Mouse (Mus musculus) CH12.LX (cell line): Measurements from ENCODE around the gene Car10. TPM values are rescaled to one million over a fixed set of nuclear protein-coding genes. Genes with fewer than 3 reads are reported as not detected.

Experiments
- DNase-seq: peaks from one replicate; pipeline ENCODE4 v3.0.0-alpha.2; 2013; ENCODE audit errors: extremely low read depth
- H3K27ac ChIP-seq: 2 replicates; pipeline ENCODE4 v1.5.1; 2012; ENCODE audit warnings: low read depth, mild to moderate bottlenecking, control low read depth, moderate library complexity; ENCODE audit not compliant: insufficient read depth
- H3K27me3 ChIP-seq: replicated peaks from 2 replicates; pipeline ENCODE3; 2012; ENCODE audit warnings: inconsistent platforms
- H3K36me3 ChIP-seq, 2 experiments: replicated peaks in 1 of 2; 2 replicates each; pipeline versions ENCODE3 to v1.6.1; 2012; ENCODE audit warnings: inconsistent platforms in 1 of 2, low read length in 1 of 2, mild to moderate bottlenecking in 1 of 2, mixed read lengths in 1 of 2, moderate library complexity in 1 of 2; ENCODE audit not compliant: control insufficient read depth in 1 of 2, insufficient read depth in 1 of 2
- H3K4me1 ChIP-seq, 2 experiments: 2 replicates each; pipeline ENCODE4 v1.6.1; 2012; ENCODE audit warnings: inconsistent platforms in 1 of 2, moderate library complexity in 1 of 2; ENCODE audit not compliant: insufficient read depth in 2 of 2, control insufficient read depth in 1 of 2
- H3K4me2 ChIP-seq: 2 replicates; pipeline ENCODE4 v1.6.1; 2012; ENCODE audit warnings: low read depth, mild to moderate bottlenecking, control low read depth; ENCODE audit not compliant: poor library complexity, insufficient read depth, severe bottlenecking
- H3K4me3 ChIP-seq, 3 experiments: fragments of 150-350 bp in 1 of 3; sonication (generic) in 1 of 3; replicated peaks in 1 of 3; 2 replicates each; pipeline versions ENCODE3 to v1.5.1; 2011 to 2012; ENCODE audit warnings: low read depth in 2 of 3, low read length in 2 of 3, mild to moderate bottlenecking in 2 of 3, moderate library complexity in 2 of 3, control low read depth in 1 of 3, improper control_type of control experiment in 1 of 3, inconsistent platforms in 1 of 3, mixed read lengths in 1 of 3; ENCODE audit not compliant: poor library complexity in 1 of 3
- H3K79me2 ChIP-seq: replicated peaks from 2 replicates; pipeline ENCODE4 v1.6.1; 2012; ENCODE audit warnings: mild to moderate bottlenecking, moderate library complexity; ENCODE audit not compliant: control insufficient read depth, poor library complexity, insufficient read depth, severe bottlenecking; ENCODE audit errors: extremely low read depth
- H3K9ac ChIP-seq: 2 replicates; pipeline ENCODE4 v1.6.1; 2012; ENCODE audit warnings: low read depth, mild to moderate bottlenecking, control low read depth, moderate library complexity; ENCODE audit not compliant: insufficient read depth
- H3K9me3 ChIP-seq: replicated peaks from 2 replicates; pipeline ENCODE3; 2012; ENCODE audit warnings: low read length, inconsistent platforms, mixed read lengths
- CTCF ChIP-seq, 2 experiments: IDR thresholded peaks in 1 of 2; conservative IDR thresholded peaks in 1 of 2; 2 replicates each; pipeline ENCODE4 v1.5.1; 2011 to 2012; ENCODE audit warnings: low read depth in 2 of 2, low read length in 2 of 2, improper control_type of control experiment in 1 of 2, inconsistent platforms in 1 of 2, mild to moderate bottlenecking in 1 of 2, moderate library complexity in 1 of 2
- HCFC1 ChIP-seq: IDR thresholded peaks from 2 replicates; pipeline ENCODE4 v1.6.1; 2012; ENCODE audit warnings: low read depth, mild to moderate bottlenecking, inconsistent platforms, low read length, improper control_type of control experiment
- JUN ChIP-seq: IDR thresholded peaks from 2 replicates; pipeline ENCODE4 v1.6.1; 2011; ENCODE audit warnings: low read depth, mild to moderate bottlenecking, low read length, improper control_type of control experiment, moderate library complexity; ENCODE audit not compliant: insufficient read depth
- MAFK ChIP-seq: IDR thresholded peaks from 2 replicates; pipeline ENCODE4 v1.6.1; 2011; ENCODE audit warnings: low read length, improper control_type of control experiment; ENCODE audit not compliant: insufficient replicate concordance
- MEF2A ChIP-seq: IDR thresholded peaks from 2 replicates; pipeline ENCODE4 v1.6.1; 2014; ENCODE audit warnings: low read depth, mild to moderate bottlenecking, inconsistent platforms, low read length, improper control_type of control experiment, borderline replicate concordance
- MXI1 ChIP-seq: IDR thresholded peaks from 2 replicates; pipeline ENCODE4 v1.6.1; 2011; ENCODE audit warnings: mild to moderate bottlenecking, low read depth, low read length, improper control_type of control experiment
- NRF1 ChIP-seq: IDR thresholded peaks from 2 replicates; pipeline ENCODE4 v1.6.1; 2014; ENCODE audit warnings: low read depth, mild to moderate bottlenecking, inconsistent platforms, low read length, improper control_type of control experiment, moderate library complexity
- PAX5 ChIP-seq: IDR thresholded peaks from 2 replicates; pipeline ENCODE4 v1.6.1; 2012; ENCODE audit warnings: low read length, inconsistent platforms, mixed read lengths
- POLR2AphosphoS2 ChIP-seq: IDR thresholded peaks from 2 replicates; pipeline ENCODE4 v1.6.1; 2011; ENCODE audit warnings: low read depth, low read length, improper control_type of control experiment
- RAD21 ChIP-seq: IDR thresholded peaks from 2 replicates; pipeline ENCODE4 v1.6.1; 2011; ENCODE audit warnings: low read depth, mild to moderate bottlenecking, low read length, improper control_type of control experiment, moderate library complexity
- RCOR1 ChIP-seq: conservative IDR thresholded peaks from 2 replicates; pipeline ENCODE4 v1.6.1; 2012; ENCODE audit warnings: low read depth, mild to moderate bottlenecking, inconsistent platforms, low read length, improper control_type of control experiment
- SIN3A ChIP-seq: IDR thresholded peaks from 2 replicates; pipeline ENCODE4 v1.6.1; 2012; ENCODE audit warnings: low read length, improper control_type of control experiment, inconsistent platforms
- TBP ChIP-seq: conservative IDR thresholded peaks from 2 replicates; pipeline ENCODE4 v1.6.1; 2011; ENCODE audit warnings: low read depth, low read length, improper control_type of control experiment
- TCF12 ChIP-seq: IDR thresholded peaks from 2 replicates; pipeline ENCODE4 v1.6.1; 2014; ENCODE audit warnings: low read depth, mild to moderate bottlenecking, inconsistent platforms, low read length, improper control_type of control experiment
- UBTF ChIP-seq: IDR thresholded peaks from 2 replicates; pipeline ENCODE4 v1.6.1; 2012; ENCODE audit warnings: low read depth, mild to moderate bottlenecking, inconsistent platforms, low read length, improper control_type of control experiment, moderate library complexity
- USF2 ChIP-seq: conservative IDR thresholded peaks from 2 replicates; pipeline ENCODE4 v1.6.1; 2011; ENCODE audit warnings: low read depth, low read length, improper control_type of control experiment
- ZMIZ1 ChIP-seq: IDR thresholded peaks from 2 replicates; pipeline ENCODE4 v1.6.1; 2012; ENCODE audit warnings: low read depth, mild to moderate bottlenecking, inconsistent platforms, low read length, improper control_type of control experiment
- dilution Hi-C: fragments of 300-500 bp; cut with MboI; formaldehyde crosslinking; loops from 2 replicates; pipeline ENCODE4 v1.14.3; 2020; ENCODE audit warnings: low sequenced_read_pairs; ENCODE audit not compliant: extremely low pct_unique_long_range_greater_than_20kb, extremely low pct_ligation_motif_present
- in situ Hi-C: fragments of 300-500 bp; cut with MboI; formaldehyde crosslinking; loops from 3 replicates; pipeline ENCODE4 v1.14.3; 2019; ENCODE audit warnings: low sequenced_read_pairs, low pct_ligation_motif_present, low pct_unique_long_range_greater_than_20kb, mixed read lengths
- polyA plus RNA-seq: library from polyadenylated mRNA; unstranded; fragments of >175 nt; gene quantifications from 2 replicates; pipeline ENCODE4 v1.2.1, GENCODE M21; 2012; ENCODE audit warnings: low read depth; ENCODE audit not compliant: insufficient read length
- total RNA-seq, 2 experiments: library from RNA; depleted of rRNA; stranded (reverse); fragments of 300-350 nt in 1 of 2; fragments of >200 nt in 1 of 2; gene quantifications; 2 replicates each; pipeline ENCODE4 v1.2.3; 2012 to 2014

Car10 gene
- total and polyA plus RNA-seq, 3 experiments, result not detected

- Histone ChIP-seq H3K9me3 (no peaks in the 10 kb centered on the region), H3K27me3 (peaks cover 44% of the 10 kb centered on the region), H3K79me2 (no peaks in the 10 kb centered on the region), H3K27ac (no peak overlapping the region), H3K4me3 (no peak overlapping the region), H3K9ac (no peak overlapping the region), H3K4me1 (no peaks in the 10 kb centered on the region), H3K36me3 (no peaks in the 10 kb centered on the region), H3K4me2 (no peak overlapping the region)
- in situ Hi-C loops, result no loop called here
- DNase-seq, result no peak
- dilution Hi-C loops, result no loop called here
- TF ChIP-seq MXI1 (no peak), PAX5 (no peak), JUN (no peak), POLR2AphosphoS2 (no peak), SIN3A (no peak), RAD21 (no peak), MAFK (no peak), TCF12 (no peak), TBP (no peak), HCFC1 (no peak), USF2 (no peak), MEF2A (no peak)
Measured at GRCm38 (mm10) chr11:93536244-93536643, 438.4 kb downstream of the Car10 start.

DNA sequence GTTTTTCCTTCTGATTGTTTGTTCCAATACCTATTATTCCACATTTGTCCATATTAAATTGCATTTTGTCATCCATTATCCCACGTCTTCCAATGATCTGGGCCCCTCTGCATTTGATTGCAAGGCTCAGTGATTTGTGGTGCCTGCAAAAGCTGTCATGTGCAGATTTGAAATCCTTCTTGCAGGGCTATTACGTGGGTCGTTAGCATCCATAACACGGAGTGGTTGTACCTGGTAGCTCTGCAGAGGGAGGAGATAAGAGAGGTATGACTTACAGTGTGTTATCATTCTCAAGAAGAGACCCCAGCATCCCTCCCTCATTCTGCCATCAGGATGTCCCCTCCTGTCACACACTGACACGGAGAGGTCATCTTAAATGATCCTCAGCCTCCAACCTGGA lies 451.1 kb downstream of the Car10 start:
- H3K79me2 ChIP-seq, result no peaks in the 10 kb centered on the region
- H3K27me3 ChIP-seq, result peaks cover 71% of the 10 kb centered on the region
- in situ Hi-C loops (no loop called here), dilution Hi-C loops (no loop called here)
- no peak for DNase-seq
- TF ChIP-seq MAFK, result no peak
- TF ChIP-seq ZMIZ1, result no peak
- TF ChIP-seq UBTF, result no peak
- no peak for TF ChIP-seq CTCF (conservative IDR thresholded peaks at IDR 0.05 in 1 of 2, IDR thresholded peaks at IDR 0.05 in 1 of 2; ENCODE audit: low read depth in 2 of 2, low read length in 2 of 2)
- no peak for TF ChIP-seq NRF1
- TF ChIP-seq RCOR1, result no peak
- H3K36me3 ChIP-seq, result no peaks in the 10 kb centered on the region
- no peaks in the 10 kb centered on the region for H3K4me1 ChIP-seq
- H3K27ac ChIP-seq, result no peak overlapping the region
- no peak overlapping the region for H3K4me2 ChIP-seq
- no peaks in the 10 kb centered on the region for H3K9me3 ChIP-seq
- H3K4me3 ChIP-seq, result no peak overlapping the region
- no peak overlapping the region for H3K9ac ChIP-seq
